Mouse (Mus musculus): ENCODE results near the gene Cpne5.
A peak's percentile ranks its signal among the peaks of the same experiment; 100 is the strongest.
"Not testable (repeated sequence)": the region's sequence is repeated elsewhere in the genome, so short reads cannot be mapped to it uniquely, and the experiment has no call there.

Gene Cpne5

DNA sequence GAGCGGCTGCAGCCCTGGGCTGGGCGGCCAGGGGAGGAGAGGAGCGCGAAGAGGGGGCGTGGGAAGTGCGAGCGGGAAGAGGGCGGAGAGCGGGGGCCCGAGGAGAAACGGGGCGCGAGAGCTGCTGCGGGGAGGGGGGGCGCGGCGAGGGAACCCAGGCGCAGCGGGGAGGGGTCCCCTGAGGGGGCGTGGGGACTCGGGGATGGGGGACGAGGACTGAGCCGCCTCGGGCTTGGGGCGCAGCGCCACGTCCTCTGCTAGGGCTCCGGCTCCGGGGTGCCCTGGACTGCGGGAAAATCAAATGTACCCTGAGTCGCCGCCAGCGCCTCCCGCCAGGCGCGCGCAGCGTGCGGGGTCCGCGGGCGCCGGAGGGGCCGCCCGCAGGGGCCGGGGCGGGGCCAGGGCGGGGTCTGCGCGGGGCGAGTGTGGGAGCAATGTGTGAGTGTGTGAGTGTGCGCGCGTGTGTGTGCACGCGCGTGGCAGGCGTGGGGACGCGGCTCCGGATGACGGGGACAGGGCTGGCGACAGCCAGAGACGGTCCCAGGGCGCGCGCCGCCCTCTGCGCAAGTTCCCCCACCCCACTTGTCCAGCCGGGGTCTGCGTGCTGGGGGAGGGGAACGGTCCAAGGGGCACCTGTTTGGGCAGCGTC lies at the start of gene Cpne5:
Gene Cpne5, minus strand, starts transcription at position 396 of the 649 bp plus-strand sequence.
- DNase-seq (ENCODE audit: low spot score in 2 of 2) = peak; percentile 73 to 75

- no peak for DNase-seq (ENCODE audit: low spot score in 2 of 2)
These were observed 44.4 kb upstream of the Cpne5 start for GRCm38 (mm10) chr17:29282216-29282952.

- DNase-seq (ENCODE audit: low spot score in 2 of 2) = no peak
These were observed 43.6 kb upstream of the Cpne5 start for GRCm38 (mm10) chr17:29281541-29281940.

DNA sequence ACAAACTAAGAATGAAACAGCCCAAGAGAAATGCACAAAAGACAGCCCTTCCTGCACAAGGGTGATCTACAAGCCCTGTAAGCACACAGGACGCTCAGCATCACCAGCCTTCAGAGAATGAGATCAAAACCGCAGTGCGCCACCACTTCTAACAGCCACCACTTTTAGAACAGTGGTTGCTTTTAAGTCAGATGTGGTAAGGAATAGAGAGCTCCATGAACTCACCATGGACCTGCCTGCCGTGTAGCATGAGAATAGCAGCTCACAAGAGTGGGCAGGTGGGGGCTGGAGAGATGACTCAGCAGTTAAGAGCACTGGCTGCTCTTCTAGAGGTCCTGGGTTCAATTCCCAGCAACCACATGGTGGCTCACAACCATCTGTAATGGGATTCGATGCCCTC lies 42.5 kb upstream of the Cpne5 start:
- DNase-seq (ENCODE audit: low spot score in 2 of 2) = no peak

DNA sequence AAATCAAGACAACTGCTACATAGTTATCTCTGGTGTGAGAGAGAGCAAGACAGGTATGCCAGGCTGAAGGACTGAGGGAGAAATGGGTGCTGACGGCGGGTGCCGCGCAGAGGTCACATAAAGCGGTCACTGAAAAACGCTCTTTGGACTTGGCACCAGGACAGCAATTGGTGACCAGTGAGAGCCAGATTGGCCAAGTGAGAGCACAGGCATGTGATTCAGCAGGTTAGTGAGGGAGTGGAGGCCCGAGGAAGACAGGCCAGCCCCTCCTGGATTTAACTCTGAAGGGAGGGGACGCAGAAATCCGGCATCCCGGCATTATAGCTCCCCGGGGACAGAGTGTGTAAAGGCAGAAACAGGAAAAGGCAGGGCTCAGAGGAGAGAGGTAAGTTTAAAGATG lies 35.9 kb upstream of the Cpne5 start:
- DNase-seq (ENCODE audit: low spot score in 2 of 2) = no peak

- no peak for DNase-seq (ENCODE audit: low spot score in 2 of 2)
These were observed 35.2 kb upstream of the Cpne5 start for GRCm38 (mm10) chr17:29273156-29273555.

DNA sequence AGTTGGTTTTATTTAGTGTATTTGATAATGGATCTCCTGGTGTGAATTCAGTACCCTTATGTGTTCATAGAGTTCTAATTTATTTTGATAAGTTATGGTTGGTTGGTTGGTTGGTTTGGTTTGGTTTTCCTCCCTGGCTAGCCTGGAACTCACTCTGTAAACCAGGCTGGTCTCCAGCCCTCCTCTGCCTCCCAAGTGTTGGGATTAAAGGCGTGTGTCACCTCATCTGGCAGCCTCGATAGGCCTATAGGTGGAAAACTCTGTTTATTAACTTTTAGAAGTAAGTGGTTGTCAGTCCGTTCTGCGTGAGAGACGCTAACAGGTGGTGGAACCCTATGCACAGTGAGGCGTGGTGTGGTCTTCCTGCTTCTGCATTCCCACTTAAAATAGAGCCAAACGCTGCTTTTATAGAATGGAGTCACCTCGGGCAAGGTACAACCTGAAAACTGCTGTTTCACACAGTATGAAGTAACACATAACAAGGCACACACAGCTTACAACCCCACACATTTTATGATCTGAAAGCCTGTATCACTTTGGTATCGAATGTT lies 32.3 kb upstream of the Cpne5 start:
- no peak for DNase-seq (ENCODE audit: low spot score in 2 of 2)

GRCm38 (mm10) chr17:29269349-29269706 lies 31.4 kb upstream of the Cpne5 start:
- no peak for DNase-seq (ENCODE audit: low spot score in 2 of 2)

DNA sequence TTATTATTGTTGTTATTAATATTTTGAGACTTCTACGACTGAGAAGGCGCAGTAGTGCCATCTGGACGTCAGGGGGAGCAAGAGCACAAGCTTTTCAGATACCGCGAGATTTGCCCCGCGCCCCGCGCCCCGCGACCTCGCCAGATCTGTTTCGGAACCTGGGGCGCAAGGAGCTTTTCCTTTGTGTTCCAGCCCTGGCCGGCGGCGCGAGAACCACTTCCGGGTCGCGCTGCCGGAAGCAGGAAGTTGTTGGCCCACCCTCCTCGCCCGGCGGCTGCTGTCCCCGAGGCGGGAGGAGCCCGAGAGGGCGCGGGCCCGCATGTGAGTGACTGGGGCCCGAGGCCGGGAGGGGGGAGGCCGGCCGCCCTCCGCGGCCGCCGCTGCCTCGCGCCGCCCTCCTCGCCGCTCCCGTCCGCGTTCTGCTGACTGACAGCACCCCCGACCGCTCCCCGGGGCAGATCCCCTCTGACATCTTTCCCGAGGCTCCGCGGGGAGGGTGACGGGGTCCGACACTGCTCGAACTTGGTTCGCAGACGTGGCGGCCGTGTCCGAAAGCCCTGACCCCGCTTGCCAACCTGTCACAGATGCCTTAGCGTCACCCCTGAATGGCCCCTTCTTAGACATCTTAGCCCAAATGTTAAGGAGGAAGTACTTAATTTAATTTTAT lies 30.8 kb upstream of the Cpne5 start, which contains the start of gene BC004004:
Gene BC004004, plus strand, starts transcription at position 107 of the 667 bp plus-strand sequence.
- peak; percentile 97 to 98 for DNase-seq (ENCODE audit: low spot score in 2 of 2)

DNA sequence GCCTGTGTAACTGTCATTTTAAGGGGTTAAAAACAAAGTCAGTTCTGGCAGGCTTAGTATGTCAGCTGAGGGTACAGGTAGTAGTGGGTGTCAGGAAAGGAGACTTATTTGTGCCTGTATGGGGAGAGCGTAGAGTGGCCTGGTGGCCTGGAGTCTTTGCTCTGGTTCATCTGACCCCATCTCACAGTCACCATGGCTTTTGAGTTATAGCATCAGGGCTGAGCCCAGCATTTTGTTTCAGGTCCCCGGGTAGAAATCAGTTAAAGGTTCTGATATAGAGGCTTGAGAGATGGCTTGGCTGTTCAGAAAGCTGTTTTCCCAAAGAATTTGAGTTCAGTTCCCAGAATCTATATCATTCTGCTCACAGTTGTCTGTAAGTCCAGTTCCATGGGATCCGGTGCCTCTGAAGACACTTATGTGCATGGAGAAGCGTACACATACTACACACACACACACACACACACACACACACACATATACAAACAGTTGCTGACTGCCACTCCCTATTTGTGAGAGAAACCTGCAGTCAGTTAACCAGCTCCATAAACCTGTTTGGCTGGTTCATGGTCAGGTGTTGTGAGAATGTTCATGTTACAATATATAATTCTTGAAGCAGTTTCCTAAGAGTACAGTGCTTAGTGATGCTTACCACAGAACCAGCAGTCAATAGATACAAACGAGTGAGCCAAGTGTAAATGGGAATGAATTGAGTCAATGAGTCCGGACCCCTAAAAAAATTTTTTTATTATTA lies 30.1 kb upstream of the Cpne5 start:
- DNase-seq (ENCODE audit: low spot score in 2 of 2) = no peak

GRCm38 (mm10) chr17:29267040-29267439 lies 29.1 kb upstream of the Cpne5 start:
- not testable (repeated sequence) for DNase-seq (ENCODE audit: low spot score in 2 of 2)

GRCm38 (mm10) chr17:29264760-29265159 lies 26.8 kb upstream of the Cpne5 start:
- DNase-seq (ENCODE audit: low spot score in 2 of 2) = no peak

DNA sequence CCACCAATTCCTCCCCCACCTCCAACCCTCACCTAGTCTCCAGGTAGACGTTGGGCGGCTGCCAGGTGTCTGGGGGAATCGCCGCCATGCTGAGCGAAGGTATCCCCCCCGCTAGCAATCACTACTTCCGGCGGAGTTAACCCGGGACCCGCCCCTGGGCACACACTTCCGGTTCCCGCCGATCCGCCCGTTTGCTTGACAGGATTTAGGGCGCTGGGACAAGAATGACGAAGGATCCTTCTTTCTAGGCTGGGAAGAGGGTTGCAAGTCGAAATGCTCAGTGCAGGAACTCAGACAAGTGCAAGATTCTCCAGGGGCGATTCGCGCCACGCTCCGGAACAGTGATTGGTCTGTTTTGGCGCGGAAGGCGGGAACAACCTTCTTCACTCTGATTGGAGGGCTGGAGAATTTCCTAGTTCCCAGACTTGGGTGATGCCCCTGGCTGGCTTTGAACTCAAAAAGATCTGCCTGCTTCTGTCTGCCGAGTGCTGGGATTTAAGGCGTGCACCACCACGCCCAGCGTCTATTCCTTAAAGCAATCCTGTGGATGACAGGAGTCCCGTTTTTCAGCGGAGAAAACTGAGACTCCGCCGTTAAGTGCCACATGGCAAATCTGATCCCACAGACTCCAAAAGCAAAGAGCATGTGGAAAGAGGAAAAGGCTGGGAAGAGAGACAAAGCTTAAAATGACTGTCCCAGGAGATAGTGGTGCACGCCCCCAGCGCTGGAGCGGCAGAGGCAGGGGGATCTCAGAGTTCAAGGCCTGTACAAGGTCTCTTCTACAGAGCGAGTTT lies 26.1 kb upstream of the Cpne5 start, which contains the start of gene Ppil1:
Gene Ppil1, minus strand, starts transcription at position 347 of the 794 bp plus-strand sequence.
- DNase-seq (ENCODE audit: low spot score in 2 of 2) = peak; percentile 86 to 88

DNA sequence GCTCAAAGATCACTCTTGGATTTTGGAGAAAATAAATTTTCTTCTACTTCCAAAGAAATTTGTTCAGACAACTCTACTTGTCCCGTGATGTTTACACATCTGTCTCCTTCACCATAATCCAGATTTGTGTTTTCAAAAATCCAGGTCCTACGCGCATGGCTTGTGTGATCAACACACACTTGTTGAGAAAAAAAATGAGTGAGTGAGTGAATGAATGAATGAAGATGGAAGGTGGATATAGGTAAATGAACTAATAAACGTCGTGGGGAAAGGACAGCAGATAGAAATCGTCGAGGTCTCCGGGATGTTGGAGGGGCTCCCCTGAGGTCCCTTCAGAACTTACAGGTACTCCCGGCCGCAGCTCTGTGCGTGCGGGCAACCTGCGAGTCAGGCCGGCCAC lies 25.4 kb upstream of the Cpne5 start:
- DNase-seq (ENCODE audit: low spot score in 2 of 2) = no peak

GRCm38 (mm10) chr17:29262259-29262649 lies 24.3 kb upstream of the Cpne5 start:
- no peak for DNase-seq (ENCODE audit: low spot score in 2 of 2)

GRCm38 (mm10) chr17:29261603-29262258 lies 23.8 kb upstream of the Cpne5 start:
- no peak for DNase-seq (ENCODE audit: low spot score in 2 of 2)

DNA sequence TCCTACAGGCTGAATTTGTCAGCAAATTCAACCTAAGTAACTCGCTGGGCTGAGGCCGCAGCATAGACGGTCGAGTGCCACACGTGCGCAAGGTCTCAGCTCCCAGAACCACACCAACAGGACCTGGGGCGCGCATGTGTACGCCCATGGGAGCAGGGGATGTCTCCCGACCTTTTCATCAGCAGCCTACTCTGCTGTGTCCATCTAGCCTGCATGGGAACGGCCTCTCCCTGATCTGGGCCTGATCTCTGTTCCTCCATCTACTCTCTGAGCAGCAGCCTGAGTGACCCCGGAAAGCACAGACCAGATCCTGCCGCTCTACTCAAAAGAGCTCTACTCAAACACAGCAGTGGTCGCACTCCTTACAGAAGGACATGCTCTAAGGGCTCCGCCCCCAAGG lies 22.5 kb upstream of the Cpne5 start:
- no peak for DNase-seq (ENCODE audit: low spot score in 2 of 2)

GRCm38 (mm10) chr17:29259489-29259888 lies 21.5 kb upstream of the Cpne5 start:
- DNase-seq (ENCODE audit: low spot score in 2 of 2) = peak; percentile 71 to 77

DNA sequence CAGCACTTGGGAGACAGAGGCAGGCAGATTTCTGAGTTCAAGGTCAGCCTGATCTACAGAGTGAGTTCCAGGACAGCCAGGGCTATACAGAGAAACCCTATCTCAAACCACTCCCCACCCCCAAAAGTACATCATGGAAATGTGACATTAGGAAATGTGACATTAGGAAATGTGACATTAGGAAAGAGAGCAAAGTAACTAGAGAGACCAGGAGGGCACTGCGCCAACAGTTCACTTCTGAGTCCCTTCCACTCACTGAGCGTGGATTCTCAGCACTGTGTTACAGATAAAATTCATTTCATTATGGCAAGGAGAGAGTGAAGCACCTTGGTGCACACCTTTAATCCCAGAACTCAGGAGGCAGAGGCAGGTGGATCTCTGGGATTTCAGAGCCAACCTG lies 21.0 kb upstream of the Cpne5 start:
- DNase-seq (ENCODE audit: low spot score in 2 of 2) = no peak

DNA sequence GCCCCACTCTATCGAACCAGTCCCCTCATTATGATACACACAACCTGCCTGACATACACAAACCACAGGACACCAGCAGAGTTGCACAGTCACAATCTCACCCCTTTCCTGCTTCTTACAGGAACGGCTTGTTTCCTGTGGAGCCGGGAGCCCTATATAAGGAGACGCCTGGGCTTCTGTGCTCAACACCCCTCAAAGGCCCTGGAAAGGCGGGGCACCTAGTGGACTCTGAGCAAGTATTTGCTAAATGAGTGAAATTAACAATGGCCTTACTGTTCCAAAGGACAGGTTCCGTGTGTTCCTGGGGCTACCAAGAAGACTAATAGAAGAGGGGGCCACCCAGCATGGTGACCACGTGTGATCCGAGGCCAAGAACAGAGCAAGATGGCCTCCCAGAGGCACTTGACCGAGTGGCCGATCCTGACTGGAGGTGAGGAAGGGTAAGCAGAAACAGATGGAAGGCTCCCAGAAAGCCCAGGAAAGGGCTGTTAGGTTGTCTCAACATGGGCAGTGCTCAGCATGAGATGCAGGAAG lies 20.1 kb upstream of the Cpne5 start:
- no peak for DNase-seq (ENCODE audit: low spot score in 2 of 2)
